ENCODE assay signal across 13 mouse cellular contexts in genomic region chr11:44866476-44867149, GRCm38 (mm10).
A peak's percentile ranks its signal among the peaks of the same experiment; 100 is the strongest.
DNase-seq lines count a peak whose midpoint lies in the region; ATAC-seq lines count a peak whose summit lies in the region.
"Had no signal": no experiment of that assay in that cellular context is flagged by ENCODE, and none has a peak within 500 bp of the region (broad histone marks: within the 10 kb centered on the region; RNA-seq: fewer than 3 reads in every experiment).

No protein-coding gene starts in this region.

- H3K27me3 ChIP-seq in forebrain, embryonic 14.5 days (replicated peaks; ENCODE audit: control insufficient read depth, insufficient read depth, low read length): no peaks in the 10 kb centered on the region
- H3K27me3 ChIP-seq in forebrain, embryonic 11.5 days (ENCODE audit: control insufficient read depth, insufficient read depth, low read length): no peaks in the 10 kb centered on the region
- no peaks in the 10 kb centered on the region for H3K27me3 ChIP-seq in hindbrain, embryonic 12.5 days
- H3K27me3 ChIP-seq: embryonic facial prominence, embryonic 15.5 days; heart, embryonic 15.5 days; midbrain, embryonic 12.5 days had no signal

- no peaks in the 10 kb centered on the region for H3K36me3 ChIP-seq in forebrain, embryonic 14.5 days (ENCODE audit: control insufficient read depth, insufficient read depth, low read length)
- H3K36me3 ChIP-seq in forebrain, embryonic 11.5 days (ENCODE audit: control insufficient read depth, insufficient read depth, low read length): no peaks in the 10 kb centered on the region
- no peaks in the 10 kb centered on the region for H3K36me3 ChIP-seq in hindbrain, embryonic 12.5 days
- H3K36me3 ChIP-seq: embryonic facial prominence, embryonic 15.5 days; heart, embryonic 15.5 days; midbrain, embryonic 12.5 days had no signal

- H3K9me3 ChIP-seq in forebrain, embryonic 14.5 days (replicated peaks; ENCODE audit: control insufficient read depth, low read length): no peaks in the 10 kb centered on the region
- no peaks in the 10 kb centered on the region for H3K9me3 ChIP-seq in forebrain, embryonic 11.5 days (ENCODE audit: control insufficient read depth, low read length)
- H3K9me3 ChIP-seq in hindbrain, embryonic 12.5 days (replicated peaks): no peaks in the 10 kb centered on the region
- H3K9me3 ChIP-seq: embryonic facial prominence, embryonic 15.5 days; heart, embryonic 15.5 days; midbrain, embryonic 12.5 days had no signal

- H3K4me2 ChIP-seq in forebrain, embryonic 14.5 days (ENCODE audit: low read length): no peak overlapping the region
- no peak overlapping the region for H3K4me2 ChIP-seq in forebrain, embryonic 11.5 days (ENCODE audit: low read depth, low read length, severe bottlenecking)
- 0 out of 2 replicates have a peak overlapping the region, but pooled peaks have one; percentile 6 for H3K4me2 ChIP-seq in hindbrain, embryonic 12.5 days (replicated peaks)
- H3K4me2 ChIP-seq: embryonic facial prominence, embryonic 15.5 days; heart, embryonic 15.5 days; midbrain, embryonic 12.5 days had no signal

- peak; percentile 78; the same call in 1 of the 2 replicates for ATAC-seq in forebrain, embryonic 14.5 days
- no peak for ATAC-seq in forebrain, embryonic 11.5 days (replicated peaks; ENCODE audit: low FRiP score)
- ATAC-seq in hindbrain, embryonic 12.5 days (ENCODE audit: low FRiP score): no peak

- no peak overlapping the region for H3K27ac ChIP-seq in forebrain, embryonic 14.5 days (ENCODE audit: low read depth, low read length)
- H3K27ac ChIP-seq in forebrain, embryonic 11.5 days (ENCODE audit: low read depth, low read length): no peak overlapping the region
- H3K27ac ChIP-seq in hindbrain, embryonic 12.5 days: peak overlapping the region; percentile 53
- H3K27ac ChIP-seq: embryonic facial prominence, embryonic 15.5 days; midbrain, embryonic 12.5 days had no signal

- H3K4me1 ChIP-seq in forebrain, embryonic 14.5 days (ENCODE audit: control insufficient read depth, insufficient read depth, low read length): peaks cover 6% of the 10 kb centered on the region
- no peaks in the 10 kb centered on the region for H3K4me1 ChIP-seq in forebrain, embryonic 11.5 days (replicated peaks; ENCODE audit: control insufficient read depth, insufficient read depth, low read length)
- peaks cover 32% of the 10 kb centered on the region for H3K4me1 ChIP-seq in hindbrain, embryonic 12.5 days

- H3K9ac ChIP-seq in forebrain, embryonic 14.5 days (ENCODE audit: low read length): no peak overlapping the region
- H3K9ac ChIP-seq in forebrain, embryonic 11.5 days (ENCODE audit: low read length): no peak overlapping the region
- H3K9ac ChIP-seq in hindbrain, embryonic 12.5 days: no peak overlapping the region
- H3K9ac ChIP-seq: embryonic facial prominence, embryonic 15.5 days; heart, embryonic 15.5 days; midbrain, embryonic 12.5 days had no signal

- WGBS in forebrain, embryonic 14.5 days: 63% methylated on average over 14 of the region's 14 CpGs
- 86% methylated on average over 14 of the region's 14 CpGs for WGBS in forebrain, embryonic 11.5 days
- 50% methylated on average over 14 of the region's 14 CpGs for WGBS in hindbrain, embryonic 12.5 days

- no peak overlapping the region for H3K4me3 ChIP-seq in forebrain, embryonic 14.5 days (ENCODE audit: low read depth, low read length)
- no peak overlapping the region for H3K4me3 ChIP-seq in forebrain, embryonic 11.5 days (ENCODE audit: low read depth, low read length)
- H3K4me3 ChIP-seq in hindbrain, embryonic 12.5 days: no peak overlapping the region
- H3K4me3 ChIP-seq: embryonic facial prominence, embryonic 15.5 days; heart, embryonic 15.5 days; midbrain, embryonic 12.5 days had no signal

- peak; percentile 66 for DNase-seq in forebrain, embryonic 14.5 days (ENCODE audit: low spot score)
- DNase-seq in forebrain, embryonic 11.5 days (ENCODE audit: low spot score): no peak
- DNase-seq in cerebellum, adult 11-12 months: peak; percentile 84
- peak; percentile 17 for DNase-seq in gastrocnemius, postnatal 10 days
- no peak for DNase-seq in frontal cortex, postnatal 36 days (ENCODE audit: low spot score in 2 of 2)
- DNase-seq in adrenal gland, postnatal 25 days: no peak
- DNase-seq in layer of hippocampus, adult 9-11 months: no peak
- DNase-seq: adrenal gland, postnatal 36 days; liver had no signal

Comparison
In these comparisons a context has a peak if more than half of its experiments do, and no peak if none do; other contexts are left out.
1. DNase-seq: peak in forebrain, embryonic 14.5 days (single experiment), cerebellum, adult 11-12 months (single experiment) and gastrocnemius, postnatal 10 days (single experiment); none in forebrain, embryonic 11.5 days (single experiment), frontal cortex, postnatal 36 days (0 of 2), adrenal gland, postnatal 25 days (single experiment) and layer of hippocampus, adult 9-11 months (single experiment).